Mouse (Mus musculus) forelimb bud, embryonic 11.5 days (tissue): Measurements from ENCODE around the gene Rrad.

Experiments used
- DNase-seq: peaks from one replicate; pipeline ENCODE4 v3.0.0-alpha.2; 2012; ENCODE audit warnings: low read depth, low spot score

Gene Rrad

DNA sequence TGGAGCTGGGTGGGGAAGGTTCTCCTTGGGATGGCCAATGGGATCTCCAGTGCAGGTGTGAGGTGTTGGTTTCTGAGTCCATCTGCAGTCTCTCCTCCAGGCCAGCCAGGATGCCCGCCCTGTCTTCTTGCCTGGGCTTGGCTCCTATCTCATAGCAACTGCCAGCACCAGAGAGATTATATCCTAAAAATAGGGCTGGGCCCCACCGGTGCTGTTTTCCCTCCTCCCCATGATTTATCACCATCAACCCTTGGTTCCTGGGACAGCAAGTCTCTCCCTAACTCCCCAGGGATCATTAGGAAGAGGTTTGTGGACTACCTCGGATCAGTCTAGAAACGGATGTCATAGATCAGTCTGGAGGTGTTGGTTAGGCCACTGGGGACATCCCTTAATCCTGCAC, 18.0 kb downstream of the Rrad start:
- no peak for DNase-seq

DNA sequence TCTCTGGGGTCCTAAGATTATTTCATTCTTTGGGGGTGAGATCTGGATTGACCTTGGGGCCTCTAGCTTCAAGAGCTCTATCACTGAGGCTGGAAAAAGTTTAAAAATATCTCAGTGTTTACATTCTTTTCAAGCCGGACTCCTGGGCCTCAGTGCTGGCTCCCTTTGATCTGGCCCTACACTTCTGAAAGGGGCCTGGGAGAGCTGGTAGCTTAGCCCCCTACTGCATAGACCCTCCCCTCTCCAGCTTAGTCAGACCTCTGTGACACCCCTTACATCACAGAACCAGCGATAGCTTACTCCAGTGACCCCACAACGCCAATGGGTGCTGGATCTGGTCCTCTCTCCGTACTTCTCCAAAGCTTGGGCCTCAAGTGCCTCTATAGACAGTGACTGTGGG, 19.5 kb downstream of the Rrad start:
- DNase-seq, result no peak

DNA sequence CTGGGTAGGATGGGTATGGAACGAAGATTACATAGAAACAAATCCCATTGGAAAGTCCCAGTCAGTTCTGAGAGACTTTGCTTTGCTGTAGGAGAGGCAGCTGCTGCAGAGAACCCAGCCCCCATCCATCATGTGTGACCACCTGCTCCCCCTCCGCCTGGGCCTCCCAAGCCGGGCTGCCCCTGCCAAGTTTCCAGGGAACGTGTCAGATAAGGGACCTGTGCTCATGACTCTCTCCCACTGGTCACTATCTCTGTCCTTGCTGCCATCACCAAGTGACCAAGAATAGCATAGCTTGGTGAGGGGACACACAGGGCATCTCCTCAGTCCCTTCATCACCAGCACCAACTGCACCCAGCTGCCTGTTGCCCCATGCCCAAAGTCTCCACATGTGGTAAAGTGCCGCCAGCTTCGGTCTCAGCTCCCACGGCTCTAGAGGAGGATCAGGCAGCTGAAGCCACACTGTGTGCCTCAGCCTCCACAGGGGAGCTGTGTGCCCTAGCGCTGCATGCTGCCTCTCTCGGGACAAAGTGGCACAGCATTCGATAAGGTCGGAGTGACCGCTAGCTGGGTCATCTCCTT, 20.9 kb downstream of the Rrad start:
- no peak for DNase-seq

DNA sequence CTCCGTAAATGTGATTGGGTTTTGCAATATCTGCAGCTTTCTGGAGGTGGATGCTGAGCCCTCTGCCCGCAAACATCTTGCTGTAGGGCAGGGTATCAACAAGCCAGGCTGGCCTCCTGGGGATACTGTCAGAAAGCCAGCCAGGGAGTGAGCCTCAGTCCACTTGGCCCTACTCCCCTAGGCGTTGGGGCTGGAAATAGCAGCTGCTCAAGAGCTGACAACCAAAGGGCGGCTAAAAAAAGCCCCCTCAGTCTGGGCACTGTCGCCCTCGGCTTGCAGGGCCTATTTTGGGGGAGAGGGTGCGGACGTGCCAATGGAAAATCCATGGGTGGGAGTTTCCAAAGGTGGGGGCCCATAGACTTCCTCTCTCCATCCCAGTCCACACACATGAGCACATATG, 21.9 kb downstream of the Rrad start:
- DNase-seq, result no peak

DNA sequence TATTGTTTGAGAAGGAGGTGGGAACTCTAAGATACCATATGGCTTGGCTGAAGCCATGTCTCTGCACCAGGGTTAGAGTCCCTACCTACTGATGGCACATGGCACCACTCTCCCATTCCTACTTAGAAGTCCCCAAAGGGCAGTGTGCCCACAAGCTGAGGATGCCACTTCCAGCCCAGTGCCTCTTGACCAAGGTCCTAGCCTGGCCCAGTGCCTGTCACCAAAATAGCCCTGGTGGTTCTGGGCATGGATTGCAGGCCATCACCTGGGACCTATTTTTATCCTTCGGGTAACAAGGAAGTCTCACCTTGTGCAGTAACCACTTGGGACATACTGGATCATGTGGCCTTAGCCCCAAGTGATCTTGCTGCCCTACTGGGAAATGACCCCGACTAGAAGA, 23.2 kb downstream of the Rrad start:
- no peak for DNase-seq

DNA sequence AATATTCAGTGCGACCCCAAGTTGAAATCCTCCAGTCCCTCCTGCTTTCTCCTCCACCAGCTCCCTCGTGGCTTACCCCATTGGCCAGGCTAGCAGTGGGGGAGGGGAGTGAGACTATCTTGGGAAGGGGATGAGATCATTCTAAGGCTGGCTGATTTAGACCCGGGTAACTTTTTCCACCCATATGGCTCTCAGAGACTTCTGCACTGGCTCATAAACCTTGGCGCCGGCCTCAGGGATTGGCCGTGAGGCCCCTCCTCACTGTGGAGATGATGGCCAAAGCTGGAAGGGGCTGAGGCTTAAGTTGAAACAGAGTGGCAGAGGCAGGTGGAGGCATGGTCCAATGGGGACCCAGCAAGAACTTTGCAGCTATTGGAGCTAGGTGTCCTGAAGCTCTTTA, 24.8 kb downstream of the Rrad start:
- no peak for DNase-seq

DNA sequence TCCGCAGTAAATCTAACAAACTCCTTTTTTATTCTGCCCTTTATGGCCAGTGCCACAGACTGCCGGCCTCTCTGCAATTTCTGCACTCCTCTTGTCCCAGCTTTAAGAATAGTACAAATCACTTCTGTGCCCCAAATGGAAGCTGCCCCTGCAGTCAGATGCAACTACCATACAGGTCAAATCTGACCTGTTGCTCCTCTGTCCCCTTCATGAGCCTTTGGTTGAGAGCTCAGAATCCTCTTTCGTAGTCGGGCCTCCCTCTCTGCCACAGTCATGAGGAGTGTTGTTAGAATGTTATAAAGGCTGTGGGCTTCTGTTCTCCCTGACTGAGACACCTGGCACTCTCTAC, 27.9 kb downstream of the Rrad start:
- no peak for DNase-seq

DNA sequence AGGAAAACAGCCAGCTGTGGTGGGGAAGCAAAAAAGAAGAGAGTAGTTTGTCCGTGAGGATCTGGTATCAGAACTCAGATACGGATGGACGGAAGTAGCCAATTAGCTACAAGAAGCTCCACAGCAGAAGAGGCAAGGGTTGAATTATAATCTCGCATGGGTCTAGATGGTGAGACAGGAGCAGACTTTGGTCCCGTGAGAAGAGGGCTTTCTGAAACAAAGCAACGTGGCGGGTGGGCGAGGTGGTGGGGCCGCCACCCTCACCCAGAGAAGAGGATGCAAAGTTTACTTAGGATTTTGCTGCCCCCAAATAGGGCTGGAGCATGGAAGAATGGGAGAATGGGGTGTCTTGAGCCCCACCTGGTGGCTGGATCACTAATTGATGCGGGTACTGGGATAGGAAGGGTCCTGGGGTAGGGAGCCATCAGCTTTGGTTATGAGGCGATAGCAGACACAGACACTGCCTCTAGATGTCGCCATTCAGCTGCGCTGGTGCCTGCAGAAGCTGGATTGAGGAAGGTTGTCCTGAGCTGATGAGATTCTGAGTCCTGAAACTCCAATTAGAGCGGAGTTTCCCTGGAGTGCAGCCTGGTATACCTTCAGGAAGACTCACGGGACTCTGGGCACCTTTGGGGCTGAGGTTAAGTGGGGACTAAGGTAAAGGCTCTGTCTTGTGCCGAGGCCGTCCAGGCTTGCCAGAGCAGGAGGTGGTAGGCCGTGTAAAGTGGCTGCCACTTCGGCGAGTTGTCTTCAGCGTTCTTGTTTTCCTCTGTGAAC, 28.5 kb downstream of the Rrad start:
- DNase-seq, result peak; percentile 94

DNA sequence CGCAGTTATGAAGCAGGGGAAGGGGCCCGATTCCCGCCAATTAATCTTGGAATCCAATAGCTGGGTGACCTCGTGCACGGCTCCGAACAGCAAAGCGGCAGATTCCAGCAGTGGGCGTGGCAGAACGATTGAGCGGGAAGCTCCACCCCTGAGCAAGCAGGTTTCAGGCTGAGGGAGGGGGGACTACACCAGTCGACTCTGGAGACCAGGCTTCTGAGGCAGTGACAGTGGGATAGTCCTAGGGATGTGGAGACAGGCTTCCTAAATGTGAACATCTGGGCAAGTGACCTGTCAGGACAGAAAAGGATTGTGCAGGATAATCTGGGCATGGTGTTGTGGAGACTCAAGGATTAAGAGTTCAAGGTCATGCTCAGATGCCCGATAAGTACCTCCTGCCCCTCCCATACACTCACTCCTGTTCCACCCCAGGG, 29.2 kb downstream of the Rrad start:
- peak; percentile 19 for DNase-seq

DNA sequence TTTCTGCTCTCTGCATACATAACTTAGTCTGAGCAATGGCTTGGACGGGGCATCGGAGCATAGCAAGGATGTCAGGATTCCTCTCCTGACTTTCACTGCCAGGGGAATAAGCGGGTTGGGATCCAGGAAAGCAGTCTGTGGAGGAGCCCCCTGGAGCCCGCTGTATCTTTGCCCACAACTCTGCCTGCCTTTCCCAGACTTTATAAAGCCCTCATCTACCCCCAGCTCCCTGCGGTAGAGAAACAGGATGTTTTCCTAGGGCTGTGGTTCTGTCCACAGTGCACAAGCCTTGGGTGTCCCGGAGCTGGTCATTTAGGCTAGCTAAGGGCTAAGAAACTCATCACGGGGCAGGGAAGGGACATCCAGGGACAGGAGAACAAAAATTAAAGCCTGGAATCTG, 29.7 kb downstream of the Rrad start:
- DNase-seq, result no peak

DNA sequence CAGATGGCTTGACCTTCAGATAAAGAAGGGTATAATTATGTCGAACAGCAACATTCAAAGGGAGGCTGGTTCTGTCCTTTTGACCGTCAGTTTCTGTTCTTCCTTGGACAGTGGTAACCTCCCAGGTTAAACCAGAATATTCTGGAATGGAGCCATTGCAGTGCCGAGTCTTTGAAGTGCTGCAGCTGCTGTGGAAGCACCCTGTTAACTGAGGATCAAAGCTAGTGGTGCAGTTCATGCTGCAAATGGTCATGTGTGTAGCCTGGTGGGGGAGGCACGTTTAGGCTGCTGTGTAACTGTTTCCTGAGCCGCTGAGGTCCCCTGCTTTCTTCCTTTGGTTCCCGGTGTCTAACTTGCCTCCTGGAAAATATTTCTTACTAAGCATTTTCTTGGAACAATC, 32.6 kb downstream of the Rrad start:
- no peak for DNase-seq

DNA sequence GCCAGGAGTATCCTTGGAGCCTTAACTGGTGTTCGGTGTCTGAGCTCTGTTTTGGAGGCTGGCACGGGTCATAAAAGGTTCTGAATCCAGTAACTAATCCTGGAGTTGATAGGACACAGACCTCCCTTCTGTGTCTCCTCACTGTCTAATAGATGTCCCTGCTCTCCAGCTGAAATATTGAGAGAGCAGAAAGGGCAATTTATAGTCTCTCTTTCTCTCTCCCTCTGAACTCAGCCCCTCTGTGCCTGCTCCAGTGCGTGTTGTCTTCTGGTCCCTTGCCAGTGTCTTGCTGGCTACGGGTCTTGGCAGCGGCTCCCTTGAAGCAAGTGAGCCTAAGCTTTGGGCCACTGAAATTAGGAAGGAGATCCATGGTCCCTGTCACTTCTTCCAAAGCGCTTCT, 33.5 kb downstream of the Rrad start:
- DNase-seq, result no peak

DNA sequence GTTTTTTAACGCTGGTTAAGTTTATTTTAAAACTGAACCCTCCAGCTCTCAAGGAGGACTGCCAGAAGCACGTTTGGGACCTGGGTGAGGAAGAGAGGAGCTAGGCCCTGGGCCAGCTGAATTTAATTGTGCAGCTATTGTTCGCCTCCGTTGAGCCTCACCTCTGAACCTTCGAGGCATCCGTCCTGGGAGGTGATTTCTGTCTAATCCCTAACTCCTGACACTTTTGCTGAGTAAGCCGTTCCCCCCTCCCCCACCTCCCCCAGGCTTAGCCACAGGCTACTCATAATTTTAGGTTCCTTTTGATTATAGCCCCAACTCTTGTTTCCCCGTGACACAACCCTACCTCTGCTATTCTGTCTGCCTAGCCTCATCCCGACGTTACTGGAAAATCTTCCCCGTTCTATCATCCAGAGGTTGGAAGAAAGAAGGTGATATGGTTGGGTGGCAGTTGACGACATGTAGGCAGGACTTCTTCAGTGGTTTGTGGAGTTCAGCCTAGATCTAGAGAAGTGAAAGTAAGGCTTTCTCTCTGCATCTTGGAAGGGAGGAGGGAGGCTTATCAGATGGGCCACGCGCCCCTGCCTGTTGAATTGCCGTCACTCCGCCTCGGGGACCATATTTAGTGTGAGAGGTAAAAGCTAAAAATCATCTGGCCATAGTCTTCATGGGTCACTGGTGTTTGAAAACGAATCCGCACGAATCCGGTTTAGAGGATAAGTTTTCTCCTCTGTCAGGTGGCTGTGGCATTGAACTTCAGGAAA, 35.2 kb downstream of the Rrad start:
- DNase-seq, result no peak

DNA sequence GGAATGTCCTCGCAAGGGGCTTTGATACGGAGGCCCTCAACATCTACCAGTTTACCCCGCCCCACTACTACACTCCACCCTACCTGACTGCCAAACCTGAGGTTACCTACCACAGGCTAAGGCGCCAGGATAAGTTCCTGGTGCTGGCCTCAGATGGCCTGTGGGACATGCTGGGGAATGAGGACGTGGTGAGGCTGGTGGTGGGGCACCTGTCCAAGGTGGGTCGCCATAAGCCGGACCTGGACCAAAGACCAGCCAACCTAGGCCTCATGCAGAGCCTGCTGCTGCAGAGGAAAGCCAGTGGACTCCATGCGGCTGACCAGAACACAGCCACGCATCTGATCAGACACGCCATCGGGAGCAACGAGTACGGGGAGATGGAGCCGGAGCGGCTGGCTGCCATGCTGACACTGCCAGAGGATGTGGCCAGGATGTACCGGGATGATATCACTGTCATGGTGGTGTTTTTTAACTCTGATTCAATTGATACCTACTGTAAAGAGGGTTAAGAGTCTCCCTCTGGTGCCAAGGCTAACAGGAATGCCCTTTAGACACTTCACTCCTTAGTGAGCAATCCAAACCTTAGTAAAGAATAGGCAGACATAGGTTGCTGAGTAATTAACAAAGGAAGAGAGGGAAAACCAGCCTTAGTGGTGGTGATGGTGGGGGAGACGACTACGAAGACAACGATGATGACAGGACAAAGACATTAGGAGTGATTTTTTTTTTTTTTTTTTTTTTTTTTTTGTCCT, 36.3 kb downstream of the Rrad start:
- DNase-seq, result no peak

DNA sequence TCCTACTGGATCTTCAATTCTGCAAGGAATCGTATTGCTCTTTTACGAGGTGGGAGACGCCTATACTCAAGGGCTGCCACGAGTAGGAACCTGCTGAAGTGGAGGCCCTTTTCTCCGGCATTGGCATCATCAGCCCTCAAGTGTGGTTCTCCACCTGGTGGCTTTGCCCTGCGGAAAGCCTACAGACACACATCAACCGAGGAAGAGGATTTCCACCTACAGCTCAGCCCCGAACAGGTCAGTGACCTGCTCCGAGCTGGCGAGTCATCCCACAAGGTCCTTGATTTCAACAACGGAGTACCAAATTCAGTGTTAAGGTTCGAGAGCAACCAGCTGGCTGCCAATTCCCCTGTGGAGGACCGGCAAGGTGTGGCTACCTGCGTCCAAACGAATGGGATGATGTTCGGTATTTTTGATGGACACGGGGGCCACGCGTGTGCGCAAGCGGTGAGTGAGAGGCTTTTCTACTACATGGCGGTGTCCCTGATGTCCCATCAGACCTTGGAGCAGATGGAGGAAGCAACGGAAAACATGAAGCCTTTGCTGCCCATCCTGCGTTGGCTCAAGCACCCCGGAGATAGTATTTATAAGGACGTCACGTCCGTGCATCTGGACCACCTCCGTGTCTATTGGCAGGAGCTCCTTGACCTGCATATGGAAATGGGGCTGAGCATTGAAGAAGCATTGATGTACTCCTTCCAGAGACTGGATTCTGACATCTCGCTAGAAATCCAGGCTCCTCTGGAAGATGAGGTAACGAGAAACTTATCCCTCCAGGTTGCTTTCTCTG, 37.4 kb downstream of the Rrad start:
- DNase-seq, result no peak

DNA sequence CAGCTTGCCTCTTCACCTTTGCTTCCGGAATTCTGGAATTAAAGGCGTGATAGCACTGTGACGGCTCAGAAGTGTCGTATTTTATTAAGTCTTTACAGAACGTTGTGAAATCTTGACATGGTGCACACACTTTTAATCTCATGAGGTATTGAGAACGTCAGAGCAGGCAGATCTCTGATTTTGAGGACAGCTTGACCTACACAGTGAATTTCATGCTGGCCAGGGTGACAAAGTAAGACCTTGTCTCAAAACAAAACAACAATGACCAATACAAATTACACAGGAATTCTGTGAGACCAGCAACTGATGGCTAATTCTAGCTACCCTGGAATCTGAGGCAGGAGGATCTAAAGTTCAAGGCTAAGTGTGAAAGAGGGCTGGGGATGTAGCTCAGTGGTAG, 38.6 kb downstream of the Rrad start:
- DNase-seq, result no peak

DNA sequence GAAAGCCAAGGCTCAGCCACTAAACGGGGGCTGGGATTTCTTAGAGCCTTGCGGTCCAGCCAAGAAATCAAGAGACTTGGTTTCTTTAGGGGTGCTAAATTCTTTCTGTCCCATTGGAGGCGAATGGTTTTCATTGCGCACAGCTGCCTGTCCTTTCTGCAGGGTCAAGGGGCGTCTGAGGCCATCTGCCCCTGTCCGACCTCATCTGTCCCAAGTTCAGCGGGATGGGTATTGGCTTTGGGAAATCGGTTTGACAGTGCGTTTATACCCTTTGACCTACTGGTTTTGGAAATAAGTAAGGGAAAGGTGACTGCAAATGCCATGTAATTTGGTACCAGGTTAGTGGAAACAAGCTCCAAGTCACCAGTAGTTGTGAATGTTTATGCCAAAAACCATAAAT, 39.3 kb downstream of the Rrad start:
- no peak for DNase-seq

DNA sequence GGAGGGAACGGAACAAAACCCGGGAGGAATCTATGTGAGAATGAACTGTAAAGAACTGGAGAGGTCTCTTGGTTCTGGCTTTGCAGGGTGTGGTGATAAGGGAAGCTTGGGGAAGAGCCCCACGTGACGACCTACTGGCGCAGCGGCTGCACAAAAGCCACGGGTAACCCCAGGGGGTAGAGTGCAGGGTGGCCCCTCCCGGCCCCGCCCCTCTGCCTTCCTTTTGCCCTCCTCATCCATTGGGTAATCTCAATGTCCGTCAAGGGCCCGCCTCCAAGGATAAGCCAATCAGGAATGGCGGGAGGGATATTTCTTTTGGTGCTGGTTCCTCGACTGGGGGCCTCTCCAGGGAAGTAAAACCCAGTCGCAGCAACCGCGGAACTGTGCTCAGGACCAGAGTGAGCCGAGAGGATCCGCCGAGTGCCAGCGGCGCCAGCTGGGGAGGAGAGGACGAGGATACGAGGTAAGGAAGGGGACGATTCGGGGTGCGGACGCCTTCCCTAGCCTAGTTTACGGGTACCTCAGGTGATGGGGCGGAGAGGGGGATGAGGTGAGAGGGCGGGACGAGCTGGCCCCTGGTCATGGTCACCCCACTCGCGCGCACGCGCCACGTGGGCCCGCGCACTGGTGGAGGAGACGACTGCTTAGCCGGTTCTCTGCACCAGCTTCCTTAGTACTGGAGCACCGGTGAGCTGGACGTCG, 39.8 kb downstream of the Rrad start, which contains the start of gene Pdp2:
Pdp2 (plus strand) TSS at position 319 of the 702 bp plus-strand sequence.
- DNase-seq, result peak; percentile 92

DNA sequence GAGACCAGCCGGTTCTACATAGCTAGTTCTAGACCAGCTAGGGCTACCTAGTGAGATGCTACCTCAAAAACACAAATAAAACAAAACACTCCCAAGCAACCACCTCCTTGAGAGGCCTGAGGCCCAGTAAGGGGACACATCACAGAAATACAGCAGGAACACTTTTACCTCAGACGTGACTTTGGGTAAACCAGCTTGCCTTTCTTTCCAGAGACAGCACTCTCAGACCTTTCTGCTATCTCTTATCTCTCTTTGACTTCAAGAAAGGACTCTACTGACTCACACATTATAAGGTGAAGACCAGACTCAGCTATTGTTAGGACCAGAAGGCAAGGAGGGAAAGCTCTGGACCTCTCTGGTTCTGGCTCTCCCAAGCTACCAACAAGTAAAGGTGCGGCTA, 40.8 kb downstream of the Rrad start:
- DNase-seq, result no peak

DNA sequence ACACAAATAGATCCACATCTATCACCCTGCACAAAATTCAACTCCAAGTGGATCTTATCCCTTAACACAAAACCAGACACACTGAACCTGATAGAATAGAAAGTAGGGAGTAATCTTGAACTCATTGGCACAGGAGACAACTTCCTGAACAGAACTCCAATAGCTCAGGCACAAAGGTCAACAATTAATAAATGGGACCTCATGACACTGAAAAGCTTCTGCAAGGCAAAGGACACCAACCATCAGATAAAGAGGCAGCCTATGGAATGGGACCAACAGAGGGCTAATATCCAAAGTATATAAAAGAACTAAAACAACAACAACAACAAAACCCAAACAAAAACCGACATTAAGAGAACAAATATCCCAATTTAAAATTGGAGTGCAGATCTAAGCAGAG, 46.6 kb downstream of the Rrad start:
- DNase-seq, result no peak
